Mouse (Mus musculus) heart, embryonic 16.5 days (tissue): ENCODE measurements at regions not wholly inside any gene's neighbourhood (a gene's known extent, or its start where the extent isn't known, plus 50 kb on each side); places are given as distances from the start of the nearest gene placed in this dataset.

ENCODE experiments used
- ATAC-seq: fragments of 200-750 bp; cut with Nextera tagmentation; replicated peaks from 2 replicates; pipeline ENCODE4 v1.8.0; 2017; ENCODE audit warnings: moderate number of reproducible peaks; ENCODE audit not compliant: insufficient read depth, low FRiP score; ENCODE audit errors: extremely low read depth
- H3K27ac ChIP-seq: fragments of 300-500 bp; sonication (generic); 2 replicates; pipeline ENCODE4 v1.5.1; 2014; ENCODE audit warnings: mild to moderate bottlenecking, low read length, control low read depth, moderate library complexity
- H3K27me3 ChIP-seq: fragments of 300-500 bp; sonication (generic); 2 replicates; pipeline ENCODE4 v1.6.1; 2014; ENCODE audit warnings: low read length, mixed read lengths; ENCODE audit not compliant: control insufficient read depth, insufficient read depth
- H3K36me3 ChIP-seq: fragments of 300-500 bp; sonication (generic); 2 replicates; pipeline ENCODE4 v1.6.1; 2014; ENCODE audit not compliant: control insufficient read depth, insufficient read depth
- H3K4me1 ChIP-seq: fragments of 300-500 bp; sonication (generic); 2 replicates; pipeline ENCODE4 v1.6.1; 2014; ENCODE audit warnings: low read length, mixed read lengths; ENCODE audit not compliant: control insufficient read depth, insufficient read depth
- H3K4me2 ChIP-seq: fragments of 300-500 bp; sonication (generic); 2 replicates; pipeline ENCODE4 v1.6.1; 2014; ENCODE audit warnings: low read depth, mild to moderate bottlenecking, control low read depth, low read length
- H3K4me3 ChIP-seq: fragments of 300-500 bp; sonication (generic); 2 replicates; pipeline ENCODE4 v1.5.1; 2014; ENCODE audit warnings: mild to moderate bottlenecking, control low read depth, low read length
- H3K9ac ChIP-seq: fragments of 300-500 bp; sonication (generic); 2 replicates; pipeline ENCODE4 v1.6.1; 2014; ENCODE audit warnings: low read length, control low read depth
- H3K9me3 ChIP-seq: fragments of 300-500 bp; sonication (generic); replicated peaks from 2 replicates; pipeline ENCODE4 v1.6.1; 2016; ENCODE audit warnings: low read length; ENCODE audit not compliant: control insufficient read depth
- WGBS: fragments of 180-500 bp; shearing (Covaris S2); extraction: QIAGEN DNeasy Blood & Tissue Kit; methylation state at CpG from one replicate; pipeline ENCODE4 v1.1.7; 2014; 5-methylcytosine and 5-hydroxymethylcytosine counted together

DNA sequence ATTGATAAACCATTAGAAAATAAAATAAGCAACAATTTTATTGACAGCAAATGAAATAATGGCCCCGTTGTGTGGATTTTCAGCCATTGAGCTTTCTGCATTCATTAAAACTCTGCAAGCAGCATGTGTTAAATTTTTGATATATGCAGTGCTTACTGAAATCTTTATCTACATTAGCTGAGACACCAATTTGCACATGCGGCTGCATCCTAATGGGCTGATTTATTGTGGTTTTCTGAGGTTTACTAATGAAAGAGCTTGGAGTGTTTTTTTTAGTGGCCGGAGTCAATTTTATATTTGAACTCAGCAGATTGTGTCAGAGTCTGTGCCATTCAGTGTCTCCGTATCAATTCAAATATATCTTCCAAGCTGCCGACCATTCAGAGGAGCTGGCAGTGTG lies 653.3 kb upstream of the Tbl1xr1 start:
- Histone ChIP-seq H3K9ac (no peak overlapping the region), H3K36me3 (no peaks in the 10 kb centered on the region), H3K27ac (no peak overlapping the region), H3K9me3 (no peaks in the 10 kb centered on the region), H3K4me1 (peaks cover 5% of the 10 kb centered on the region), H3K4me3 (no peak overlapping the region), H3K27me3 (no peaks in the 10 kb centered on the region), H3K4me2 (no peak overlapping the region)
- no peak for ATAC-seq
- WGBS: 76% methylated on average over 5 of the region's 5 CpGs

DNA sequence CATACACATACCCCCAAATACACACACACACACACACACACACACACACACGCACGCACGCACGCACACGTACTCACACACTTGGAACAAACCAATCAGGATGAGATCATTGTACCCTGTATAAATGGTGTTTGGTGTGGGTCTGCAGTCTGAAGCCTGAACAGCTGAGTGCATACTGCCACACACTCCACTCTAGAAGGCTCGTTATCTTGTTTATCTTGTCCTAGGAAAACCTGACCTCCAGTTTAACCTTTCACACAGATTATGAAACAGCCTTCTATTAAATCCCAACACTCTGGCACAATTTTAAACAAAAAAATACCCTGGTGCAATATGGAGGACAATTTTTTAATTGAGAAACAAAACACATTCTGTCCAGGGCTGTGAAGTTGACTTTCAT lies 649.9 kb upstream of the Tbl1xr1 start:
- no peak for ATAC-seq
- 72% methylated on average over 6 of the region's 6 CpGs for WGBS
- H3K9me3 ChIP-seq: no peaks in the 10 kb centered on the region
- H3K4me2 ChIP-seq: no peak overlapping the region
- H3K4me1 ChIP-seq: peaks cover 4% of the 10 kb centered on the region; the same call in 1 of the 2 replicates
- H3K9ac ChIP-seq: no peak overlapping the region
- no peak overlapping the region for H3K27ac ChIP-seq
- H3K36me3 ChIP-seq: no peaks in the 10 kb centered on the region
- H3K27me3 ChIP-seq: no peaks in the 10 kb centered on the region
- no peak overlapping the region for H3K4me3 ChIP-seq

DNA sequence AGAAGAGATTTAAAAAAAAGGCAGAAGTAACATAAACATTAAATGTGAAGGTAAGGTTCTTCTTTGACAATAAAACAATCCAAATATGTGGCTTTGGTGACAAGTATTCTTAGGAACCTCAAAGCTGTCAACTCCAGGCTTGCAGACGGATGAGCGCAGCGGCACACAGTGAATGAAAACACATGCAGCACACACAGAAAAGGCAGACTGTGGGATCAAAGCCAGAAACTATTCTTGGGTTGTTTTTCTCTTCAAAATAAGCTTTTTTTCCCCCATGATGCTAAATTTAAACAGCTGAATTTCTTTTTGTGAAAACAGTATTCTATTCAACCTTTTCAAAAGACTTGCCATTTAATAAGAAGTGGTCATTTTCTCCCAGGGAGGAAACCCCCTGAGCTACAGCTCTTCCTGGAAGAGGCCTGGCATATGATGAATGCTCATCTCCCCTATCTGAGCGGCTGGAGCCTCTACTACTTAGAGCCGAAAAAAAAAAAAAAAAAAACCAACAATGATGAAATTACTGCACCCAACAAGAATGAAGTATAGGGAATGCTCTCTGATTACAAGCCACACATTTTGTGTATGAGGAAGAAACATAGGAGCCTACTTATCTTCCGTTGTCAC lies 648.9 kb upstream of the Tbl1xr1 start:
- H3K9me3 ChIP-seq: no peaks in the 10 kb centered on the region
- H3K9ac ChIP-seq: no peak overlapping the region
- H3K4me2 ChIP-seq: no peak overlapping the region
- 45% methylated on average over 6 of the region's 6 CpGs for WGBS
- no peaks in the 10 kb centered on the region for H3K27me3 ChIP-seq
- no peak for ATAC-seq
- peak overlapping the region; percentile 34 for H3K27ac ChIP-seq
- H3K4me1 ChIP-seq: peaks cover 4% of the 10 kb centered on the region; the same call in 1 of the 2 replicates
- no peak overlapping the region for H3K4me3 ChIP-seq
- no peaks in the 10 kb centered on the region for H3K36me3 ChIP-seq

DNA sequence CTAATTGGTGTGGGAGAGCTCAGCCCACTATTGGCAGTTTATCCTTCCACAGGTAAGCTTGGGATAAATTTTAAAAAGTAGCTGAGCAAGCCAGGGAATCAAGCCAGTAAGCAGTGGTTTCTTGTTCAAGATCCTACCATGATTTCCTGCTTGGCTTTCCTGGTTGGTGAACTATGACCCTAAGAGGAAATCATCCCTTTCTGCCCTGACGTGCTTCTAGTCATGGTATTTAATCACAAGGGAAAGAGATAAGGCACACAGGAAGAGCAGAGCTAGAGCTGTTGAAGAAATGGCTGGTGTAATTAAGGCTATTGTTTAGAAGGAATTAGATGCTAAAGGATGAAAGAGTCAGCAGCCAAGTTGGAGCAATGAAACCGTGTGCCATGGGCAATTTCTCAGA lies 648.3 kb upstream of the Tbl1xr1 start:
- H3K27me3 ChIP-seq: no peaks in the 10 kb centered on the region
- H3K27ac ChIP-seq: peak overlapping the region; percentile 34
- peaks cover 4% of the 10 kb centered on the region; the same call in 1 of the 2 replicates for H3K4me1 ChIP-seq
- H3K9me3 ChIP-seq: no peaks in the 10 kb centered on the region
- H3K4me2 ChIP-seq: no peak overlapping the region
- H3K36me3 ChIP-seq: no peaks in the 10 kb centered on the region
- no peak overlapping the region for H3K9ac ChIP-seq
- H3K4me3 ChIP-seq: no peak overlapping the region
- WGBS: 31% methylated on average over 2 of the region's 2 CpGs
- ATAC-seq: 0 out of 2 replicates have a peak, but pooled peaks have one; percentile 41

DNA sequence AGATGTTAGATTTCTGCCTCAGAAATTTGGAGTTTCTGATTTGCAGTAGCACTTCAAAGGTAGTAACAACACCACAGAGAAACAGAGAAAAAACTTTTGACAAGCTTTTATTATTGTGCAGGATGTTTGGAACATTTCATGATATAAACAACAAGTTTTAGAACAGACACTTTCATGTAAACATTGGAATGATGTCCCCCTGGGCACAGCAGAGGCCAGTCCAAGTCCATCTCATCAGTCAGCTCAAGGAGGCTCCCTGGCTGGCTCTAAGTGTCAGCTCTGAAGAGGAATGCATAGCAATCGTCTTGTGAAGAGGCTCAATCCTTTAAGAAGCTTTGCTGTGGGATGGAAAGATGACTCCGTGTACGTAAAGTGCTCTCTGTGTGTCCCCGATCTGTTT lies 612.2 kb upstream of the Tbl1xr1 start:
- Histone ChIP-seq H3K9me3 (no peaks in the 10 kb centered on the region), H3K27me3 (no peaks in the 10 kb centered on the region), H3K4me1 (peaks cover 2% of the 10 kb centered on the region; the same call in 1 of the 2 replicates), H3K27ac (no peak overlapping the region), H3K36me3 (no peaks in the 10 kb centered on the region), H3K4me3 (no peak overlapping the region), H3K9ac (no peak overlapping the region), H3K4me2 (no peak overlapping the region)
- 60% methylated on average over 4 of the region's 4 CpGs for WGBS
- ATAC-seq: no peak

DNA sequence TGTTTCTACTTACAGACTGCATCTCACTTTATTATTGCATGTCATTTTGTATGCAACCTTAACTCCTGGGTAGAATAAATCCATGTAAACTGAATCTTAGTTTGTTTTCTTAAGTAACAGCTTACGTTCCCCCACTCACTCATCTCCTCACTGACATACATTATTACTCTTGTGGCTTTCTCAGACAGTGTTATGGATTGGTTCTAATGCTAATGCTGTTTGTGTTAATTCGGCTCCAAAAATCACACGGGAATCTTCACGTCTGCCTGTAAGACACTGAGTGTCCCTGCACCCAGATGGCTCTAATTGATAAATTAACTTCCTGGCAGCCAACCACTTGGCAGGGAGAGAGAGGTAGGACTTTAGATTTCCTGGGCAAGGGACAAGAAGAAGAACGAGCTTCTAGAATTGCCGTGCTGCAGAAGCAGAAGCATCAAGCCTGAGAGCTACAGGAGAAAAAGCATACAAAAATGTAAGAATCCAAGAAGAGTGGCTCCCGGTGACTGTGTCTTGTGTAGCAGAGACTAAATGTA lies 610.3 kb upstream of the Tbl1xr1 start:
- 46% methylated on average over 7 of the region's 7 CpGs for WGBS

DNA sequence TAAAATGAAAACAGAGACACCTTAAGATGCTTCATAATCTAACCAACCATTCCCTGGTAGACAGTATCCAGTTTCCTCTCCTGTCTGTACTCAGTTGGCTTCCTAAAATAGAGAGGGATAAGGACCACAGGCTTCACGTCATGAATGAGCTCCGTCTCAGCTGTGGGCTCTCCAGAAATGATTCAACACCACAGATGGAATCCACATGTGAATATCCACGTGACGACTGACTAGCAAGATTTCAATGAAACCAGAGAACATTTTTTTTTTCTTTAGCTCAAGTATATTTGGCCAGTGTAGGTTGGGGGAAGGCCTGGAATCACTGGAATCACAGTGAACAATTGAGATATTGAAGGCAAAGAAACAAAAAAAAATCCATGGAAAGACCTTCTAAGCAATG lies 599.1 kb upstream of the Tbl1xr1 start:
- H3K4me1 ChIP-seq: peaks cover 8% of the 10 kb centered on the region
- H3K9ac ChIP-seq: no peak overlapping the region
- no peak overlapping the region for H3K4me2 ChIP-seq
- H3K36me3 ChIP-seq: no peaks in the 10 kb centered on the region
- no peak for ATAC-seq
- 46% methylated on average over 4 of the region's 4 CpGs for WGBS
- H3K9me3 ChIP-seq: no peaks in the 10 kb centered on the region
- no peaks in the 10 kb centered on the region for H3K27me3 ChIP-seq
- H3K27ac ChIP-seq: no peak overlapping the region
- H3K4me3 ChIP-seq: no peak overlapping the region

More for the DNA sequence above, 610.3 kb upstream of the Tbl1xr1 start:
- Histone ChIP-seq H3K9ac (no peak overlapping the region), H3K27me3 (no peaks in the 10 kb centered on the region), H3K4me2 (no peak overlapping the region), H3K27ac (no peak overlapping the region), H3K4me1 (peaks cover 2% of the 10 kb centered on the region; the same call in 1 of the 2 replicates), H3K36me3 (no peaks in the 10 kb centered on the region), H3K9me3 (no peaks in the 10 kb centered on the region), H3K4me3 (no peak overlapping the region)
- no peak for ATAC-seq

DNA sequence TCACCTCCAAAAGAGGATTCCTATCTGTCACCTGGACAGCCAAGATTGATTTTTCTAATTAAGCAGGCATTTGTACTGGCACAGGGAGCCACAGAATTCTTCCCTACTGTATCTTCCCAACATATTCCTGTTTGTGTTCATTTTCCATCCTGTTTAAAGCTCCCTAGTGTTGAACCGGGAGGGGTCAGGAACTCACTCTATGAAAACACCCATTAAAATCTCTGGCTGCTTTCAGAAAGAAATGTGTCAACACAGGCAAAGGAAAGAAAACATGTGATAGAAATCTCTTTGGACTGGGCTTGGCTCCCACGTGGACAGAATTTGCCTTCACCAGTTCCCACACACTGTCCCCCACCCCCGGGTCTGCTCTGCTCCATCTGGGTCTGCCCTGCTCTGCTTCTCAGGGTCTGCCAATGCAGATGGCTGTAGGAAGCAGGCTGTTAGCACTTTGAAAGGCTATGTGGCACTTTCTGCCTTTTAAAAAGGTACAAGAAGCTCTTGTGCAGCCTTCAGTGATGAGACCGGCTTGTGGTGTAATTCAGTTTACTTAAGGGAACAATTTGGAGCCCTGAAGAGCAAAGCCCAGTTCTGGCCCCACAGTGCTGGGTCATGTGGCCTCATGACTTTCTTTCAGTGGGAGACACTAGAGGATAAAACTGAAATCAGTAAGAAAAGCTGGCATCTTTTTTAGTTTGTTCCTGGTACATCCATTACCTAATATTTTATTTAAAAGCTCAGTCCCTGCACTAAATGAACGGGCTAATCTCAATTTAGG lies 597.2 kb upstream of the Tbl1xr1 start:
- no peak overlapping the region for H3K4me3 ChIP-seq
- ATAC-seq: peak; percentile 82
- no peak overlapping the region for H3K4me2 ChIP-seq
- H3K27me3 ChIP-seq: no peaks in the 10 kb centered on the region
- H3K27ac ChIP-seq: peak overlapping the region; percentile 15; the same call in 1 of the 2 replicates
- WGBS: 30% methylated on average over 5 of the region's 5 CpGs
- H3K9ac ChIP-seq: no peak overlapping the region
- peaks cover 8% of the 10 kb centered on the region for H3K4me1 ChIP-seq
- H3K36me3 ChIP-seq: no peaks in the 10 kb centered on the region
- H3K9me3 ChIP-seq: no peaks in the 10 kb centered on the region

DNA sequence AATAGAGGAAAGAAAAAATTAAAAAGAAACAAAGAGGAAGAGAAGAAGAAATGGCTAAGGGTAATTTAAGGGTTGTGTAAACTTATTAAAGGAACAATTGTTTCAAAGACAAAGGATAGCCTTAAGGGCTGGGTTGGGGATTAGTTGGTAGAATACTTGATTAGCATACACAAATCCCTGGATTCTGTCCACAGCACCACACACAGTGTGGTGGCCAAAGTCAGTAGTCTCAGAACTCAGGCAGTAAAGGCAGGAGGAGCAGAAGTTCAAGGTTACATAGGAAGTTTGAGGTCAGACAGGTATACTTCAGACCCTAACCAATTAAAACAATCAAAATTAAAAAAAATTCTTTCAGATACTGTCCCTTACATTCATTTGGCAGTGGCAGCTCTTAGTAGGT lies 596.6 kb upstream of the Tbl1xr1 start:
- ATAC-seq: no peak
- H3K27ac ChIP-seq: no peak overlapping the region
- no peaks in the 10 kb centered on the region for H3K36me3 ChIP-seq

More for the DNA sequence above, 596.6 kb upstream of the Tbl1xr1 start:
- no peak overlapping the region for H3K9ac ChIP-seq
- no peak overlapping the region for H3K4me2 ChIP-seq
- H3K4me1 ChIP-seq: peaks cover 8% of the 10 kb centered on the region
- H3K27me3 ChIP-seq: no peaks in the 10 kb centered on the region
- no peak overlapping the region for H3K4me3 ChIP-seq
- no peaks in the 10 kb centered on the region for H3K9me3 ChIP-seq
